Mouse (Mus musculus) intestine, embryonic 14.5 days (tissue): ENCODE measurements around the gene Prpf3. TPM values are rescaled to one million over a fixed set of nuclear protein-coding genes. Genes with fewer than 3 reads are reported as not detected.
A peak's percentile ranks its signal among the peaks of the same experiment; 100 is the strongest.

Source experiments
- ATAC-seq: fragments of 200-750 bp; cut with Nextera tagmentation; replicated peaks from 2 replicates; pipeline ENCODE4 v1.8.0; 2017; ENCODE audit warnings: low read depth, moderate number of reproducible peaks, moderate TSS enrichment, moderate library complexity; ENCODE audit not compliant: low FRiP score, low TSS enrichment
- DNase-seq: peaks from one replicate; pipeline ENCODE4 v3.0.0-alpha.2; 2018; ENCODE audit warnings: low spot score
- H3K27ac ChIP-seq: fragments of 300-500 bp; sonication (generic); 2 replicates; pipeline ENCODE4 v1.5.1; 2014; ENCODE audit warnings: low read depth, mild to moderate bottlenecking, control low read depth
- H3K27me3 ChIP-seq: fragments of 300-500 bp; sonication (generic); replicated peaks from 2 replicates; pipeline ENCODE4 v1.6.1; 2014; ENCODE audit warnings: low read length, control low read depth; ENCODE audit not compliant: control insufficient read depth, insufficient read depth
- H3K36me3 ChIP-seq: fragments of 300-500 bp; sonication (generic); 2 replicates; pipeline ENCODE4 v1.6.1; 2014; ENCODE audit warnings: low read length, control low read depth; ENCODE audit not compliant: control insufficient read depth, insufficient read depth
- H3K4me1 ChIP-seq: fragments of 300-500 bp; sonication (generic); replicated peaks from 2 replicates; pipeline ENCODE4 v1.6.1; 2014; ENCODE audit warnings: low read length, control low read depth, mixed read lengths; ENCODE audit not compliant: control insufficient read depth, insufficient read depth
- H3K4me2 ChIP-seq: fragments of 300-500 bp; sonication (generic); 2 replicates; pipeline ENCODE4 v1.6.1; 2014; ENCODE audit warnings: low read length
- H3K4me3 ChIP-seq: fragments of 300-500 bp; sonication (generic); 2 replicates; pipeline ENCODE4 v1.5.1; 2014; ENCODE audit warnings: low read depth, low read length, control low read depth, mixed read lengths
- H3K9ac ChIP-seq: fragments of 300-500 bp; sonication (generic); 2 replicates; pipeline ENCODE4 v1.6.1; 2014; ENCODE audit warnings: mild to moderate bottlenecking, low read length
- H3K9me3 ChIP-seq: fragments of 300-500 bp; sonication (generic); 2 replicates; pipeline ENCODE4 v1.6.1; 2016; ENCODE audit warnings: low read length, control low read depth; ENCODE audit not compliant: control insufficient read depth
- WGBS: fragments of 180-500 bp; shearing (Covaris S2); extraction: QIAGEN DNeasy Blood & Tissue Kit; methylation state at CpG from one replicate; pipeline ENCODE4 v1.1.7; 2014; 5-methylcytosine and 5-hydroxymethylcytosine counted together
- polyA plus RNA-seq: library from polyadenylated mRNA; unstranded; fragments of >200 nt; fragmentation: Nextera tagmentation; extraction: Ambion mirVana; gene quantifications from 2 replicates; pipeline ENCODE4 v1.2.1, GENCODE M21; 2014

The Prpf3 gene
- polyA plus RNA-seq, 1 experiment from 2014 or later: 54.0 TPM

DNA sequence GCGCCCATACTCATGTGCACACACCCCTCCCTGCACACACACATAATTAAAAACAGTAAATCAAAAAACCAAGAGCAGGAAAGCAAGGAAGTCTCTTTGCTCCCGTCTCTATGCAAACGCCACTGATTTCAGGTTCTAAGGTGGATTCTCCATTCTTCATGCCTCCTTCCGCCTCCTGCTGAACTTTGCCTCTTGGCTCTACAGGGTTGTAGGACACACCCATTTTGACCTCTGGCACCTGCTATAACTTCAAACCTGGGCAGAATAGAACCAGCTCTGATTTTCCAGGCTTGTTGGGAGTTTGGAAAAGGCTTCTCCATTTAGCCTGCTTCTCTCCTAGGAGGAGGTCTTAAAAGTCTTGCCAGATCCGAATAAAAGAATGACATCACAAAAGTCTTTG lies 28.7 kb upstream of the Prpf3 start:
- H3K4me3 ChIP-seq: no peak overlapping the region
- H3K4me2 ChIP-seq: no peak overlapping the region
- H3K27ac ChIP-seq: no peak overlapping the region
- no peaks in the 10 kb centered on the region for H3K27me3 ChIP-seq
- DNase-seq (no peak), ATAC-seq (no peak)
- H3K4me1 ChIP-seq: peaks cover 3% of the 10 kb centered on the region; the same call in 1 of the 2 replicates
- WGBS: 73% methylated on average over 5 of the region's 5 CpGs
- H3K36me3 ChIP-seq: 0 out of 2 replicates have a peak, but pooled peaks cover 6% of the 10 kb centered on the region
- no peaks in the 10 kb centered on the region for H3K9me3 ChIP-seq
- H3K9ac ChIP-seq: no peak overlapping the region

DNA sequence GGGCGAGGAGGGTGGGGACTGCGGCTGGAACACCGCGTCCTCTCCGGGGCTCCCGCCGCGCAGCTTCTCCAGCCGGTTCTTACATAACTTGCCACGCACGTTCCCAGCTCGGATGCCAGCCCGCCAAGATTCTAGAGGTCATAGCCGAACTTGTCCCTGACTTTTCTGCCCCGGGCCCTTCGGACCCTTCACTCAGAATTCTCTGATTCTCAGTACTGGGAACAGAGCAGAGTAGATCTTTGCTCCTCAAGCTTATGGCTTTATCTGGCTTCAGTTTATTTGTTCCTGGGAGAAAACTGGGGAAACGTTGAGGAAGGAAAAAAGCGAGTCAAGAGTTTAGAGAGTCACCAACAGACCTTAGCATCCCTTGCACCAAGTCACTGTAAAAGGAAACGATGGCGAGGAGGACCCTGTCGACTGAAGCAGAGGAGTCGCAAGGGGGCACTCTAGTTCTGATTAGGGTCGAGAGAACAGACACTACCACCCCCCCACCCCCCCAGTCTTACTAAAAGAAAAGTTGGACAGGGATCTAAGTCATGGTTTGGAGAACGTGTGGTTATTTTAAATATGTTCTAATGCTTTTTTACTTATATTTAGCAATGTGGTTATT lies 27.2 kb upstream of the Prpf3 start:
- 2% methylated on average over 24 of the region's 24 CpGs for WGBS
- peak overlapping the region; percentile 40; the same call in 1 of the 2 replicates for H3K9ac ChIP-seq

DNA sequence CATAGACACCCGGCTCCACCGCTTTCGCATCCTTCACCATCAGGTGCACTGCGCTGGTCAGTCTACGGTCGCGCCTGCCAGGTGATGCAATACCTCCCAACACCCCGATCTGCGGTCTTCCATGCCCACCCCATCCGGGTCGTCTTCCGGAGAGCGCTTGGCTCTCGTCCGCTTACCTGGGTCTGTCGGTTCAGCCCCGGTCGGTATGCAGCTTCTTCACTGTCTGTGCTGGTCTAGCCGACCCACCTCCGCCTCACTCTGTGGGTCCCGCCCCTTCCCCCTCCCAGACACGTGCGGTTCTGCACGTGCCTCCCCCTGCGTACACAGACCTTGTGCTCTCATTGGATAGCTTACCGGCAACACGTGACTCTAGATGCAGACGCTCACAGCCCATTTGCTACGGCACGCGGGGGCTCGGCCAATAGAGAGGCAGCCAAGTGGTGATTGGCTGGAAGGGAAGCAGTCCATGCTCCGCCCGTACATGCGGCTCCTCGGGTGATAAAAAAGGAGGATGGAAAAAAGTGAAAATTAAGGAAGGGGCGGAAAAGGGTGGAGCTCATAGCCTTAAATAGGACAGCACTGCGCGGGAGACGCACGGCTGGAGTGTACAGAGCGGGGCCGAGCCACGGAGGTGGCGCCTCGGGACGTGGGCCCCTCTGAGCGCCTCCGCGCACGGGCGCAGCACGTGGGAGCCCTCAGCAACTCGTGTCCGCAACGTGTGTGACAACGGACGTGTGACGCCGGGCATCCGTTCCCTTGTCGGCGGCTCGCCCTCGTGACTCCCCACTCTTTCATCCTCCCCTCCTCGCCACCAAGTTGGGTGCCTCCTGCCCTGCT lies 26.5 kb upstream of the Prpf3 start, which contains the start of gene Ciart:
Gene Ciart (minus strand): TSS at position 273 of the 837 bp plus-strand sequence.
- H3K36me3 ChIP-seq: no peaks in the 10 kb centered on the region
- peak within 1 kb of the TSS; percentile 49 for H3K4me3 ChIP-seq
- under 1% methylated on average over 63 of the region's 66 CpGs for WGBS
- H3K4me1 ChIP-seq: peaks cover 3% of the 10 kb centered on the region; the same call in 1 of the 2 replicates
- peak within 1 kb of the TSS; percentile 40 for H3K9ac ChIP-seq
- peak within 1 kb of the TSS; percentile 99 for H3K4me2 ChIP-seq
- no peaks in the 10 kb centered on the region for H3K27me3 ChIP-seq
- no peaks in the 10 kb centered on the region for H3K9me3 ChIP-seq
- DNase-seq (peak; percentile 95), ATAC-seq (peak; percentile 99)
- H3K27ac ChIP-seq: peak within 1 kb of the TSS; percentile 38; the same call in 1 of the 2 replicates

More for the DNA sequence above, 27.2 kb upstream of the Prpf3 start:
- Histone ChIP-seq H3K4me3 (peak overlapping the region; percentile 49), H3K9me3 (no peaks in the 10 kb centered on the region), H3K27me3 (no peaks in the 10 kb centered on the region), H3K27ac (peak overlapping the region; percentile 38; the same call in 1 of the 2 replicates), H3K36me3 (0 out of 2 replicates have a peak, but pooled peaks cover 3% of the 10 kb centered on the region), H3K4me2 (peak overlapping the region; percentile 99), H3K4me1 (peaks cover 3% of the 10 kb centered on the region; the same call in 1 of the 2 replicates)
- ATAC-seq (no peak), DNase-seq (peak; percentile 78)

DNA sequence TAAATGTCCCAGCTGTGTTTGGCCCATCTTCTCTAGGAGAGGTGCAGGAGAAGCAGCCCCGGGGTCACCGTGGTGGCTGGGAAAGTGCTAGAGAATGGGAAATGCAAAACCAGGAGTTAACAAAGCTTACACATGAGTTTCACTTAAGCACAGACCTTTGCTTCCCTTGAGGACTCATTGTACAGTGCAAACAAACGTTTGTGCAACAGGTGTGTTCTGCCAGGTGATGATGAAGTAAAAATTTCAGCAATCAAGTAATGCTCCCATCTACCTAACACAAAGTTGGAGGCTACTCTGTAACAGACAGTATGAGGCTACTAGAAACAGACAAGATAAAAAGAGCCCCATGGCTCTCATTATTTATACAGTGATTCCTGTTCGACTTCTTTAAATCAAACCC lies 23.4 kb upstream of the Prpf3 start:
- Histone ChIP-seq H3K9ac (no peak overlapping the region), H3K9me3 (no peaks in the 10 kb centered on the region), H3K36me3 (no peaks in the 10 kb centered on the region), H3K27me3 (no peaks in the 10 kb centered on the region), H3K27ac (no peak overlapping the region), H3K4me1 (peaks cover 3% of the 10 kb centered on the region; the same call in 1 of the 2 replicates), H3K4me2 (no peak overlapping the region), H3K4me3 (no peak overlapping the region)
- ATAC-seq: no peak
- 88% methylated on average over 4 of the region's 4 CpGs for WGBS
- DNase-seq: no peak

DNA sequence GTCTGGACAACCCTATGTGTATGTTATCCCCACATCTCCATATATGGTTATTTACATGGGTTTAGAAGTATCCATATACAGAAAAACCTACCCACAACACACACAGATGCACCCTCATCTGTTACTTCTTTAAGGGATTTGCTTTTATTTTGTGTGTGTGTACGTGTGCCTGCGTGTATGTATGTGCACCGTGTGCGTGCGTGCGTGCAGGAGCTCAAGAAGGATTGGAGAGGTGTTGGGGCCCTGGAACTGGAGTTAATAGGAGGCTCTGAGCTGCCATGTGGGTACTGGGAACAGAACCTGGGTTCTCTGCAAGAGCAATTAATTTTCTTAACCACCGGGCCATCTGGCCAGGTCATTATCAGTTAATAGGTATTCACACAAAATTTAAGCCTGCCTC lies 16.4 kb upstream of the Prpf3 start:
- Histone ChIP-seq H3K36me3 (peaks cover 23% of the 10 kb centered on the region), H3K9me3 (no peaks in the 10 kb centered on the region), H3K4me1 (peaks cover 12% of the 10 kb centered on the region), H3K27ac (0 out of 2 replicates have a peak overlapping the region, but pooled peaks have one; percentile 83), H3K9ac (peak overlapping the region; percentile 82), H3K4me3 (peak overlapping the region; percentile 80), H3K27me3 (no peaks in the 10 kb centered on the region), H3K4me2 (peak overlapping the region; percentile 80)
- WGBS: 66% methylated on average over 7 of the region's 7 CpGs
- DNase-seq (no peak), ATAC-seq (no peak)

DNA sequence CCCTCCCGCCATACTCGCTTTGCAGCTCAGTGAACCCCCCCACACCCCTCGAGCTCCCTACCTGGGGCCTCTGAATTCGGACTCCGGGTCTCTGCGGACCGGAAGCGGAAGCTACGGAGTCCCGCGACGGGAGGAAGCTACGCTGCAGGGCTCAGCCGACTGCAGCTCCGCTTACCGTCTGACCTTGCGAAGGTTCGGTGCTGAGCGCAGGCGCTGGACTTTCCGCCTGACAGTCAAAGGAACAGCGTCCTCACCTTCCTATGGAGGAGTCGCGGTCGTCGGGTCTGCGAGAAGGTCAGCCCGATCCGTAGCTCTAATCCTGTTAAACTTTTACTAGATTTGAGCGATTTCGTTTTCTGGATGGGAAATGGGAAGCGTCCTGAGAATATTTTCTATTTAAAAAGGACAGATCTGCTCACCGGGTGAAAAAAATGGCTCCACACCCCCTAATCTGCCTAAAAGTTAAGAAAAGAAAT lies 15.7 kb upstream of the Prpf3 start, which contains the start of gene Mrps21:
Gene Mrps21 (minus strand): TSS at position 128 of the 476 bp plus-strand sequence.
- peak; percentile 91 for DNase-seq
- no peaks in the 10 kb centered on the region for H3K9me3 ChIP-seq
- H3K4me2 ChIP-seq: peak within 1 kb of the TSS; percentile 80
- H3K27ac ChIP-seq: peak within 1 kb of the TSS; percentile 83
- H3K27me3 ChIP-seq: no peaks in the 10 kb centered on the region
- under 1% methylated on average over 33 of the region's 33 CpGs for WGBS
- H3K4me1 ChIP-seq: peaks cover 12% of the 10 kb centered on the region
- ATAC-seq: peak; percentile 92
- H3K4me3 ChIP-seq: peak within 1 kb of the TSS; percentile 80
- peaks cover 25% of the 10 kb centered on the region for H3K36me3 ChIP-seq
- peak within 1 kb of the TSS; percentile 82 for H3K9ac ChIP-seq

DNA sequence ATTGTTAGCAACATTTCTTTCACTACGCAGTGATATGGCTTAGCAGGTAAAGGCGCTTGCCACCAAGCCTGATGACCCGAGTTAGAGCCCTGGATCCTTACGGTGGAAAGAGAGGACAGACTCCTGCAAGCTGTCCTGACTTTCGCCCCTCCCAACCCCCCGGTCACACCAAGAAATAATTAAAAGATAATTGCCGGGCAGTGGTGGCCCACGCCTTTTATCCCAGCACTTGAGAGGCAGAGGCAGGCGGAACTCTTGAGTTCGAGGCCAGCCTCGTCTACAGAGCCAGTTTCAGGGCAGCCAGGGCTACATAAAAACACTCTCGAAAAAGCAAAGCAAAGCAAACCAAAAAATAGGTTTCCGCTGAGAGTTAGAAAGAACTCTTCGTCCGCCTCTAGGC lies 15.3 kb upstream of the Prpf3 start:
- H3K27ac ChIP-seq: peak overlapping the region; percentile 83
- H3K4me1 ChIP-seq: peaks cover 12% of the 10 kb centered on the region
- no peaks in the 10 kb centered on the region for H3K9me3 ChIP-seq
- peaks cover 28% of the 10 kb centered on the region for H3K36me3 ChIP-seq
- H3K27me3 ChIP-seq: no peaks in the 10 kb centered on the region
- H3K9ac ChIP-seq: peak overlapping the region; percentile 82
- no peak; the same call in 1 of the 2 replicates for ATAC-seq
- peak overlapping the region; percentile 80 for H3K4me2 ChIP-seq
- 5% methylated on average over 15 of the region's 15 CpGs for WGBS
- DNase-seq: no peak
- H3K4me3 ChIP-seq: peak overlapping the region; percentile 80

DNA sequence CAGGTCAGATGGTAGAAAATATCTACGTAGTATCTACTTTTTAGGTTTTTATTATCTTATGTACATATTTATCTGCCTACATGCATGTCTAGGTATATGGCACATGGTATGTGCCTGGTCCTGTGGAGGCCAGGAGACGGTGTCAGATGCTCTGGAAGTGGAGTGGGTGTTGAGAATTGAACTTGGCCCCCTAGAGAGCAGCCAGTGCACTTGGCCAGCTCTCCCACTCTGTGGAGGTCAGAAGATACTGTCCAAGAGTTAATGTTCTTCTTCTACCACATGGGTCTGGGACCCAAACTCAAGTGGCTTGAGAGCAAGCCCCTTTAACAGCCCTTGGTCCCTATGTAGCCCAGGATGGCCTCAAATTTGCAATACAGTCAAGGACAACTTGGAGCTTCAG lies 11.7 kb upstream of the Prpf3 start:
- H3K4me3 ChIP-seq: no peak overlapping the region
- H3K9me3 ChIP-seq: no peaks in the 10 kb centered on the region
- H3K4me2 ChIP-seq: no peak overlapping the region
- no peak for ATAC-seq
- peaks cover 12% of the 10 kb centered on the region for H3K4me1 ChIP-seq
- WGBS: 97% methylated on average over 2 of the region's 2 CpGs
- no peaks in the 10 kb centered on the region for H3K27me3 ChIP-seq
- no peak for DNase-seq
- H3K36me3 ChIP-seq: peaks cover 47% of the 10 kb centered on the region
- no peak overlapping the region for H3K27ac ChIP-seq
- H3K9ac ChIP-seq: no peak overlapping the region
